Mouse (Mus musculus) embryonic facial prominence, embryonic 12.5 days (tissue): ENCODE measurements at regions not wholly inside any gene's neighbourhood (a gene's known extent, or its start where the extent isn't known, plus 50 kb on each side); places are given as distances from the start of the nearest gene placed in this dataset.
"Not testable (repeated sequence)": the region's sequence is repeated elsewhere in the genome, so short reads cannot be mapped to it uniquely, and the experiment has no call there.

Source experiments
- ATAC-seq: fragments of 200-750 bp; cut with Nextera tagmentation; 2 replicates; pipeline ENCODE4 v1.8.0; 2017; ENCODE audit not compliant: insufficient number of reproducible peaks, insufficient read depth, low FRiP score, low TSS enrichment
- H3K27ac ChIP-seq: fragments of 300-500 bp; sonication (generic); 2 replicates; pipeline ENCODE4 v1.5.1; 2016; ENCODE audit warnings: mild to moderate bottlenecking
- H3K27me3 ChIP-seq: fragments of 300-500 bp; sonication (generic); 2 replicates; pipeline ENCODE4 v1.6.1; 2016; ENCODE audit warnings: mild to moderate bottlenecking, moderate library complexity
- H3K36me3 ChIP-seq: fragments of 300-500 bp; sonication (generic); 2 replicates; pipeline ENCODE4 v1.6.1; 2016; ENCODE audit warnings: mild to moderate bottlenecking
- H3K4me1 ChIP-seq: fragments of 300-500 bp; sonication (generic); 2 replicates; pipeline ENCODE4 v1.6.1; 2016
- H3K4me2 ChIP-seq: fragments of 300-500 bp; sonication (generic); replicated peaks from 2 replicates; pipeline ENCODE4 v1.6.1; 2016; ENCODE audit warnings: mild to moderate bottlenecking, moderate library complexity
- H3K4me3 ChIP-seq: fragments of 300-500 bp; sonication (generic); 2 replicates; pipeline ENCODE4 v1.5.1; 2016; ENCODE audit warnings: mild to moderate bottlenecking
- H3K9ac ChIP-seq: fragments of 300-500 bp; sonication (generic); 2 replicates; pipeline ENCODE4 v1.6.1; 2016; ENCODE audit warnings: mild to moderate bottlenecking, moderate library complexity
- H3K9me3 ChIP-seq: fragments of 300-500 bp; sonication (generic); 2 replicates; pipeline ENCODE4 v1.6.1; 2016; ENCODE audit warnings: mild to moderate bottlenecking, moderate library complexity
- WGBS: fragments of 180-500 bp; shearing (Covaris S2); methylation state at CpG from one replicate; pipeline ENCODE4 v1.1.7; 2016; 5-methylcytosine and 5-hydroxymethylcytosine counted together

- Histone ChIP-seq H3K27me3 (no peaks in the 10 kb centered on the region), H3K9ac (no peak overlapping the region), H3K4me2 (no peak overlapping the region), H3K4me1 (0 out of 2 replicates have a peak, but pooled peaks cover 2% of the 10 kb centered on the region), H3K27ac (no peak overlapping the region), H3K4me3 (no peak overlapping the region), H3K36me3 (no peaks in the 10 kb centered on the region), H3K9me3 (no peaks in the 10 kb centered on the region)
- WGBS: 73% methylated on average over 4 of the region's 4 CpGs
- no peak for ATAC-seq
These were observed 173.3 kb upstream of the Col8a1 start for GRCm38 (mm10) chr16:57927816-57928215.

- Histone ChIP-seq H3K9me3 (no peaks in the 10 kb centered on the region), H3K27me3 (no peaks in the 10 kb centered on the region), H3K27ac (no peak overlapping the region), H3K9ac (no peak overlapping the region), H3K4me1 (0 out of 2 replicates have a peak, but pooled peaks cover 2% of the 10 kb centered on the region), H3K36me3 (no peaks in the 10 kb centered on the region), H3K4me2 (no peak overlapping the region), H3K4me3 (no peak overlapping the region)
- WGBS: 48% methylated on average over 4 of the region's 4 CpGs
- no peak for ATAC-seq
These were observed 173.8 kb upstream of the Col8a1 start for GRCm38 (mm10) chr16:57928301-57928700.

- no peaks in the 10 kb centered on the region for H3K36me3 ChIP-seq
- no peak overlapping the region for H3K4me2 ChIP-seq
- H3K4me3 ChIP-seq: no peak overlapping the region
- H3K9me3 ChIP-seq: no peaks in the 10 kb centered on the region
- WGBS: 81% methylated on average over 12 of the region's 12 CpGs
- no peak for ATAC-seq
- no peaks in the 10 kb centered on the region for H3K27me3 ChIP-seq
- no peak overlapping the region for H3K9ac ChIP-seq
- H3K27ac ChIP-seq: no peak overlapping the region
- 0 out of 2 replicates have a peak, but pooled peaks cover 2% of the 10 kb centered on the region for H3K4me1 ChIP-seq
These were observed 174.7 kb upstream of the Col8a1 start for GRCm38 (mm10) chr16:57929151-57929764.

GRCm38 (mm10) chr16:57945404-57945803 is 190.9 kb upstream of the Col8a1 start:
- WGBS: 34% methylated on average over 6 of the region's 6 CpGs

GRCm38 (mm10) chr16:57947309-57947708 is 192.8 kb upstream of the Col8a1 start:
- no peak overlapping the region for H3K4me3 ChIP-seq
- no peaks in the 10 kb centered on the region for H3K9me3 ChIP-seq
- WGBS: 17% methylated on average over 3 of the region's 3 CpGs
- no peak overlapping the region for H3K4me2 ChIP-seq
- H3K36me3 ChIP-seq: no peaks in the 10 kb centered on the region
- no peak overlapping the region for H3K9ac ChIP-seq
- H3K27me3 ChIP-seq: no peaks in the 10 kb centered on the region
- no peak overlapping the region for H3K27ac ChIP-seq
- H3K4me1 ChIP-seq: no peaks in the 10 kb centered on the region
- ATAC-seq: no peak

More at GRCm38 (mm10) chr16:57945404-57945803, 190.9 kb upstream of the Col8a1 start:
- Histone ChIP-seq H3K27me3 (no peaks in the 10 kb centered on the region), H3K4me3 (no peak overlapping the region), H3K4me1 (no peaks in the 10 kb centered on the region), H3K9me3 (no peaks in the 10 kb centered on the region), H3K9ac (no peak overlapping the region), H3K36me3 (no peaks in the 10 kb centered on the region), H3K27ac (no peak overlapping the region), H3K4me2 (no peak overlapping the region)
- no peak for ATAC-seq

- H3K4me2 ChIP-seq: no peak overlapping the region
- no peaks in the 10 kb centered on the region for H3K9me3 ChIP-seq
- no peaks in the 10 kb centered on the region for H3K27me3 ChIP-seq
- WGBS: 76% methylated on average over 3 of the region's 3 CpGs
- no peaks in the 10 kb centered on the region for H3K4me1 ChIP-seq
- ATAC-seq: no peak
- no peak overlapping the region for H3K4me3 ChIP-seq
- no peak overlapping the region for H3K27ac ChIP-seq
- H3K36me3 ChIP-seq: no peaks in the 10 kb centered on the region
- H3K9ac ChIP-seq: no peak overlapping the region
These were observed 195.1 kb upstream of the Col8a1 start for GRCm38 (mm10) chr16:57949680-57950079.

GRCm38 (mm10) chr16:57970956-57971355 is 216.4 kb upstream of the Col8a1 start:
- no peak for ATAC-seq
- Histone ChIP-seq H3K36me3 (no peaks in the 10 kb centered on the region), H3K27ac (no peak overlapping the region), H3K9ac (no peak overlapping the region), H3K27me3 (no peaks in the 10 kb centered on the region), H3K4me2 (no peak overlapping the region), H3K9me3 (no peaks in the 10 kb centered on the region), H3K4me1 (no peaks in the 10 kb centered on the region), H3K4me3 (no peak overlapping the region)
- 73% methylated on average over 1 of the region's 1 CpGs for WGBS

- no peak overlapping the region for H3K4me3 ChIP-seq
- 46% methylated on average over 5 of the region's 5 CpGs for WGBS
- H3K27me3 ChIP-seq: no peaks in the 10 kb centered on the region
- H3K36me3 ChIP-seq: no peaks in the 10 kb centered on the region
- H3K4me2 ChIP-seq: no peak overlapping the region
- ATAC-seq: no peak
- H3K9me3 ChIP-seq: no peaks in the 10 kb centered on the region
- no peak overlapping the region for H3K27ac ChIP-seq
- H3K9ac ChIP-seq: no peak overlapping the region
- no peaks in the 10 kb centered on the region for H3K4me1 ChIP-seq
These were observed 229.6 kb upstream of the Col8a1 start for GRCm38 (mm10) chr16:57984111-57984510.

- H3K9me3 ChIP-seq: no peaks in the 10 kb centered on the region
- WGBS: 61% methylated on average over 3 of the region's 3 CpGs
- H3K27me3 ChIP-seq: no peaks in the 10 kb centered on the region
- H3K9ac ChIP-seq: no peak overlapping the region
- H3K36me3 ChIP-seq: no peaks in the 10 kb centered on the region
- H3K4me1 ChIP-seq: no peaks in the 10 kb centered on the region
- no peak overlapping the region for H3K4me3 ChIP-seq
- H3K27ac ChIP-seq: no peak overlapping the region
- no peak for ATAC-seq
- H3K4me2 ChIP-seq: no peak overlapping the region
These were observed 251.2 kb upstream of the Col8a1 start for GRCm38 (mm10) chr16:58005740-58006139.

DNA sequence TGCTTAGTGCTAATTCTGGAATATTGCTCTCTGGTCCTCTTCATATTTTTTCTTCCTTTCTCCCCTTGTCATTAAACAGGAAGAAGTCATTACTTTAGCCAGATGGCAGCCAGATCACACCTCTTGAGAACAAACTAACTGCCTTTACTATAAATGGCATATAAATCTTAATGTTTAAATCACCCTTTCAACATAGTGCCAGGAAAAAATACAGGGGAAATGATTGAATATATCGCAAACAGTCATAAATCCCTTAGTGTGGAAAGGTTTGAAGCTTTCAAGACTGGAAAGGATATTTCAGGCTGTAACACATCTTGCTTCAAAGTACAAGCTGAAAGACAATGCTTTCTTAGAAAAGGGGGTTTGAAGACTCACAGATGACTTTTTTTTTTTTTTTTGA is 259.0 kb upstream of the Col8a1 start:
- Histone ChIP-seq H3K4me1 (no peaks in the 10 kb centered on the region), H3K9me3 (no peaks in the 10 kb centered on the region), H3K9ac (no peak overlapping the region), H3K27ac (no peak overlapping the region), H3K27me3 (no peaks in the 10 kb centered on the region), H3K4me2 (no peak overlapping the region), H3K4me3 (no peak overlapping the region), H3K36me3 (no peaks in the 10 kb centered on the region)
- WGBS: 75% methylated on average over 1 of the region's 1 CpGs
- no peak for ATAC-seq

DNA sequence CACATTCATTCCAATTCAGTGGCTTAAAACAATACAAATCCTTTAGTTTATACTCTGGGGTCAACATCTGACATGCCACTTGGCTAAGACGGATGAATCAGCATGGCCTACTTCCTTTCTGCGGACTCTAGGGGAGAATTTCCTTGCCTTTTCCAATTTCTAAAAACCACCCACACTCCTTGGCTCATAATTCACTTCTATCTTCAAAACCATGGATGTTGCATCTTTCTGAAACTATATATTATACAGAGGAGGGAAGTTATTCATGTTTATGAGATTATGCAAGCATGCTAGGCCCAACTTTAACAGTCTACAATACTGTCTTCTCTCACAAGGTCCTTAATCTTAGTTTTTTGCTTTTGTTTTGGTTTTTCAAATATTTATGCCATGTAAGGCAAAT is 273.0 kb upstream of the Col8a1 start:
- Histone ChIP-seq H3K9me3 (no peaks in the 10 kb centered on the region), H3K4me2 (no peak overlapping the region), H3K9ac (no peak overlapping the region), H3K27me3 (no peaks in the 10 kb centered on the region), H3K27ac (no peak overlapping the region), H3K4me1 (0 out of 2 replicates have a peak, but pooled peaks cover 3% of the 10 kb centered on the region), H3K36me3 (no peaks in the 10 kb centered on the region), H3K4me3 (no peak overlapping the region)
- 76% methylated on average over 2 of the region's 2 CpGs for WGBS
- no peak for ATAC-seq

DNA sequence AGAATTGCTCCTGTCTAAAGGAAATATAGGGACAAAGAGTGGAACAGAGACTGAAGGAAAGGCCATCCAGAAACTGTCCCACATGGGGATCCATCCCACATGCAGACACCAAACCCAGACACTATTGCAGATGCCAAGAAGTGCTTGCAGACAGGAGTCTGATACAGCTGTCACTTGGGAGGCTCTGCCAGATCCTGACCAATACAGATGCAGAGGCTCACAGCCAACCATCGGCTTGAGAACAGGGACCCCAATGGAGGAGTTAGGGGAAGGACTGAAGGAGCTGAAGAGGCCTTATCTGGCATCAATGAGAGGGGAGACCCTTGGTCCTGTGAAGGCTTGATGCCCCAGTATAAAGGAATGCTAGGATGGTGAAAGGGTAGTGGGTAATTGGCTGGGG is 274.0 kb upstream of the Col8a1 start:
- H3K9me3 ChIP-seq, H3K4me2 ChIP-seq, H3K36me3 ChIP-seq, H3K27ac ChIP-seq, H3K4me1 ChIP-seq, H3K27me3 ChIP-seq, H3K4me3 ChIP-seq, ATAC-seq, H3K9ac ChIP-seq: not testable (repeated sequence)
- WGBS: 74% methylated on average over 1 of the region's 1 CpGs
